Mouse (Mus musculus) cerebellum, adult 18-20 months (tissue): ENCODE measurements at regions not wholly inside any gene's neighbourhood (a gene's known extent, or its start where the extent isn't known, plus 50 kb on each side); places are given as distances from the start of the nearest gene placed in this dataset.

Experiments
- DNase-seq, 2 experiments: peaks; one replicate each; pipeline ENCODE4 v3.0.0; 2021

- DNase-seq = peak; percentile 77 to 84
Measured at GRCm38 (mm10) chr11:54195954-54196353, 53.5 kb downstream of the Csf2 start.

DNA sequence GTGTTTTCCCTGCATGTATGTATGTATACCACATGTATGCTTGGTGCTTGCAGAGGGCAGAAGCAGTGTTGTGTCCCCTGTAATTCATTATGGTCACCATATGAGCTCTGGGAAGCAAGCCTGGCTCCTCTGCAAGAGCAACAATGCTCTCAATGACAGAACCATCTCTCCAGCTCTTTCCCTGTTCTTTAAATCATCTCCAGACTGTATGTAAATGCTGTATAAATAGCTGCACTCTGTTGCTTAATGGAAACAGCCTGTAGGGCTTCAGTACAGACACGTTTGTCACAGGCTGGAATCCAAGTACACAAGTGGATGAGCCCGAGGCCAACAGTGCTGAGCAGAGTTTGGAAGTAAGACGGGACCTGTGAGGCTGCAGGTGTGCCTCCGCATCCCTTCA lies 54.7 kb downstream of the Csf2 start:
- DNase-seq = no peak

DNA sequence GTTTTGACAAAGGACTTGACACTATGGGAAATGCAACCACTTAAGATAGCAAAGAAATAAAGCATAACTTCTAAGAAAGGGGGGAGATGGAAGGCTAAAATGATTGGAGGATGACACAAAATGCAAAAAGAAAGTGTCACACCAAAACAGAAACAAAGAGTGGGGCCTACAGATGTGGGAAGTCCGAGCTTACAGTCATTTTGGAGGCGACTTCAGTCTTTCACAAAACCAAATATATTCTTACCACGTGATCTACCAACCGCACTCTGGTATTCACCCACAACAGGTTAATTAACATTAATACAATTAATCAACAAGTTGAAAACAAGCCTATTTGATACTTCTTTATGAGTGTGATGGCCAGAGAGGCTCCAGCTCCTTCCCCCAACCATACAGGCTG lies 57.2 kb downstream of the Csf2 start:
- no peak for DNase-seq

- no peak for DNase-seq
Measured at GRCm38 (mm10) chr11:54187826-54188225, 61.6 kb downstream of the Csf2 start.

DNA sequence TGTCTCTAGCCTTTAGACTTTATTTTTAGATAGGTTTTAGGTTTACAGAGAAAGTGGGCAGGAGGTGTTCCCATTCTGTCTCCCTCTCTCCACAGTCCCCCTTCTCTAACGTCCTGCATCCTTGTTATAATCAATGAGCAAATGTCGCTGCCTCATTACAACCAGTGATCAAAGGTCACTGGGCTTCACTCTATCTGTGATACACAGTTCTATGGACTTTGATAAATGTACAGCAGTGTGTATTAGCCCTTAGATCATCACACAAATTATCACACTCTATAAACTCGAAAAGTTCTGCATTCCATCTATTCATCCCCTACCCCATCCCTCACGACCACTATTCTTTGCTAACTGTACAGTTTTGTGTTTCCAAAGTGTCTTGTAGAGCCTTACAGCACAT lies 62.1 kb downstream of the Csf2 start:
- no peak for DNase-seq

DNA sequence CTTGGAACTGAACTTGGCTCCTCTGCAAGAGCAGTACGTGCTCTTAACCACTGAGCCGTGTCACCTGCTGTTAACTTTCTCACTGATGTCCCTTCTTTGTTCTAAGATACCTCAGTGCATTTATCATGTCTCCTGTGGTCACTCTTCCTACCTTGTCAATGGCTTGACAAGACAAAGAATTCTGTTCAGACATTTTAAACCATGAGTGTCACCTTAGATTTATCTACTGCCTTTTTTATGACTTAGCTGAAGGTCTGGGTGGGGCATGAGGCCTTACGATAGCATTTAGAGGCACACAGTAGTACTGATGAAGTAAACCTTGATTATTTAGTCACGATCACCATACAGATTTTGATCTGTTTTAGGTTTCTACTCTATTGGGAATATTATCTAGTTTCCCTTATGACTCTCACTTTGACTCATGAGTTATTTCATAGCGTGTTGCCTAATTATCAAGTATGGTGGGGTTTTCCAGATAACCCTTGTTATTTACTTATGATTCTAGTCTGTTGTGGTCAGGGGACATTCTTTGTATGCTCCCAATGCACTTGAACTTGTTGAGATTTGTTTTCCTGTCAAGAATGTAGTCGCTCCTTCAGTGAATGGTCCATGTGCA lies 63.6 kb downstream of the Csf2 start:
- no peak for DNase-seq

DNA sequence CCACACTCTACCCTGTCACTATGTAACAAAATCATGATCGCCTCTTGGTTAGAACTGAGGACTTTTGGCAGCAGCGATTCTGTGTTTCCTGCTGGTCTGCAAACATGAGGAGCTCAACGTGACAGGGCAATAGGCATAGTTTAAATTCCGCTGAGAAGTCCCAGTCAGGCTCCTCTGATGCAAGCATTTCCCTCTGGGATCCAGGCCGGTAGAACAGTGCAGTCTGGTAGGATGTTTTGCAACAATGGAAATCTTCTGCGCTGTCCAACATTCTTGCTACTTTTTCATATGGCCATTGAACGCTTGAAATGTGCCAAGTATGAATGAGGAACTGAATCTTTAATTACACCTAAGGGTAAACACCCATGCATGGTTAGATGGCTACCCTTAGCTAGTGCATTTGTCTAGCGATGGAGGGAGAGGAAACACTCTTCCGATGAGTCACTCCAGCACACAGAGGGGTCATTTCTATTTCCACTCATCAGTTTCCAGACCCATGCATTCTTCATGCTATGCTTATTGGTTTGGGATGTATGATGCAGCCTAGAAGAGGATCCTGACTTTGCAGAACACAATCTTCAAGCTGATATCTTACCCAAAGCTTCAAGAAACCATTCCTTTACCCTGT lies 67.7 kb downstream of the Csf2 start:
- no peak for DNase-seq
